Mouse (Mus musculus): ENCODE measurements at regions not wholly inside any gene's neighbourhood (a gene's known extent, or its start where the extent isn't known, plus 50 kb on each side); places are given as distances from the start of the nearest gene placed in this dataset.

- Histone ChIP-seq H3K4me1 (no peaks in the 10 kb centered on the region), H3K36me3 (no peaks in the 10 kb centered on the region), H3K27me3 (replicated peaks) (no peaks in the 10 kb centered on the region), H3K4me3 (replicated peaks) (no peak overlapping the region), H3K4me2 (0 out of 2 replicates have a peak overlapping the region, but pooled peaks have one; percentile 23), H3K27ac (no peak overlapping the region), H3K9me3 (no peaks in the 10 kb centered on the region), H3K9ac (no peak overlapping the region)
- 35% methylated on average over 15 of the region's 15 CpGs for WGBS
- ATAC-seq (ENCODE audit: insufficient read depth, low FRiP score, low read depth), result peak; percentile 53; the same call in 1 of the 2 replicates
These were observed 164.6 kb upstream of the Sox2 start for GRCm38 (mm10) chr3:34485345-34486223.

GRCm38 (mm10) chr3:34483934-34484333 lies 166.3 kb upstream of the Sox2 start:
- WGBS, result 71% methylated on average over 3 of the region's 3 CpGs
- Histone ChIP-seq H3K27ac (no peak overlapping the region), H3K4me3 (replicated peaks) (no peak overlapping the region), H3K4me1 (no peaks in the 10 kb centered on the region), H3K4me2 (no peak overlapping the region), H3K9me3 (no peaks in the 10 kb centered on the region), H3K9ac (no peak overlapping the region), H3K36me3 (no peaks in the 10 kb centered on the region), H3K27me3 (replicated peaks) (no peaks in the 10 kb centered on the region)
- no peak for ATAC-seq (ENCODE audit: insufficient read depth, low FRiP score, low read depth)

- no peak for ATAC-seq (ENCODE audit: insufficient read depth, low FRiP score, low read depth)
- WGBS, result 50% methylated on average over 16 of the region's 16 CpGs
- Histone ChIP-seq H3K9ac (no peak overlapping the region), H3K4me1 (no peaks in the 10 kb centered on the region), H3K9me3 (no peaks in the 10 kb centered on the region), H3K36me3 (no peaks in the 10 kb centered on the region), H3K4me3 (replicated peaks) (no peak overlapping the region), H3K27ac (no peak overlapping the region), H3K4me2 (no peak overlapping the region), H3K27me3 (replicated peaks) (no peaks in the 10 kb centered on the region)
These were observed 168.1 kb upstream of the Sox2 start for GRCm38 (mm10) chr3:34481821-34482713.

- no peak overlapping the region for H3K9ac ChIP-seq
- H3K27me3 ChIP-seq (replicated peaks), result no peaks in the 10 kb centered on the region
- H3K9me3 ChIP-seq, result no peaks in the 10 kb centered on the region
- 50% methylated on average over 3 of the region's 3 CpGs for WGBS
- no peak overlapping the region for H3K27ac ChIP-seq
- no peak overlapping the region for H3K4me3 ChIP-seq (replicated peaks)
- H3K36me3 ChIP-seq, result no peaks in the 10 kb centered on the region
- H3K4me2 ChIP-seq, result no peak overlapping the region
- no peak for ATAC-seq (ENCODE audit: insufficient read depth, low FRiP score, low read depth)
- no peaks in the 10 kb centered on the region for H3K4me1 ChIP-seq
These were observed 168.9 kb upstream of the Sox2 start for GRCm38 (mm10) chr3:34481314-34481713.

GRCm38 (mm10) chr3:34474126-34474525 lies 176.1 kb upstream of the Sox2 start:
- H3K4me2 ChIP-seq, result no peak overlapping the region
- ATAC-seq (ENCODE audit: insufficient read depth, low FRiP score, low read depth), result no peak
- no peaks in the 10 kb centered on the region for H3K9me3 ChIP-seq
- WGBS, result 67% methylated on average over 4 of the region's 4 CpGs
- no peak overlapping the region for H3K4me3 ChIP-seq (replicated peaks)
- H3K27me3 ChIP-seq (replicated peaks), result no peaks in the 10 kb centered on the region
- no peak overlapping the region for H3K27ac ChIP-seq
- H3K36me3 ChIP-seq, result no peaks in the 10 kb centered on the region
- no peaks in the 10 kb centered on the region for H3K4me1 ChIP-seq
- no peak overlapping the region for H3K9ac ChIP-seq

- Histone ChIP-seq H3K4me2 (no peak overlapping the region), H3K27ac (no peak overlapping the region), H3K9ac (no peak overlapping the region), H3K4me3 (replicated peaks) (no peak overlapping the region), H3K9me3 (no peaks in the 10 kb centered on the region), H3K4me1 (no peaks in the 10 kb centered on the region), H3K36me3 (no peaks in the 10 kb centered on the region), H3K27me3 (replicated peaks) (no peaks in the 10 kb centered on the region)
- 75% methylated on average over 5 of the region's 5 CpGs for WGBS
- ATAC-seq (ENCODE audit: insufficient read depth, low FRiP score, low read depth), result no peak
These were observed 179.5 kb upstream of the Sox2 start for GRCm38 (mm10) chr3:34470721-34471120.

GRCm38 (mm10) chr3:34469946-34470345 lies 180.3 kb upstream of the Sox2 start:
- 76% methylated on average over 2 of the region's 2 CpGs for whole genome bisulfite sequencing

GRCm38 (mm10) chr3:34466312-34466711 lies 183.9 kb upstream of the Sox2 start:
- no peaks in the 10 kb centered on the region for H3K27me3 ChIP-seq (replicated peaks)
- no peak overlapping the region for H3K9ac ChIP-seq
- H3K27ac ChIP-seq, result no peak overlapping the region
- H3K9me3 ChIP-seq, result no peaks in the 10 kb centered on the region
- H3K4me1 ChIP-seq, result no peaks in the 10 kb centered on the region
- WGBS, result 62% methylated on average over 4 of the region's 4 CpGs
- H3K4me2 ChIP-seq, result no peak overlapping the region
- no peak for ATAC-seq (ENCODE audit: insufficient read depth, low FRiP score, low read depth)
- no peak overlapping the region for H3K4me3 ChIP-seq (replicated peaks)
- no peaks in the 10 kb centered on the region for H3K36me3 ChIP-seq

More at GRCm38 (mm10) chr3:34469946-34470345, 180.3 kb upstream of the Sox2 start:
- no peaks in the 10 kb centered on the region for H3K36me3 ChIP-seq
- ATAC-seq (ENCODE audit: insufficient read depth, low FRiP score, low read depth), result no peak
- no peaks in the 10 kb centered on the region for H3K4me1 ChIP-seq
- H3K4me2 ChIP-seq, result no peak overlapping the region
- no peak overlapping the region for H3K27ac ChIP-seq
- H3K9ac ChIP-seq, result no peak overlapping the region
- H3K4me3 ChIP-seq (replicated peaks), result no peak overlapping the region
- H3K27me3 ChIP-seq (replicated peaks), result no peaks in the 10 kb centered on the region
- H3K9me3 ChIP-seq, result no peaks in the 10 kb centered on the region

- 81% methylated on average over 17 of the region's 17 CpGs for WGBS
- H3K27me3 ChIP-seq (replicated peaks), result no peaks in the 10 kb centered on the region
These were observed 185.0 kb upstream of the Sox2 start for GRCm38 (mm10) chr3:34465040-34465831.

GRCm38 (mm10) chr3:34458766-34459165 lies 191.4 kb upstream of the Sox2 start:
- WGBS, result 67% methylated on average over 6 of the region's 6 CpGs
- H3K9me3 ChIP-seq, result no peaks in the 10 kb centered on the region
- no peak for ATAC-seq (ENCODE audit: insufficient read depth, low FRiP score, low read depth)
- H3K27ac ChIP-seq, result no peak overlapping the region
- H3K36me3 ChIP-seq, result no peaks in the 10 kb centered on the region
- H3K4me2 ChIP-seq, result no peak overlapping the region
- H3K27me3 ChIP-seq (replicated peaks), result no peaks in the 10 kb centered on the region
- H3K4me1 ChIP-seq, result no peaks in the 10 kb centered on the region
- H3K9ac ChIP-seq, result no peak overlapping the region
- H3K4me3 ChIP-seq (replicated peaks), result no peak overlapping the region

More at GRCm38 (mm10) chr3:34465040-34465831, 185.0 kb upstream of the Sox2 start:
- Histone ChIP-seq H3K36me3 (no peaks in the 10 kb centered on the region), H3K9me3 (no peaks in the 10 kb centered on the region), H3K4me2 (no peak overlapping the region), H3K4me1 (no peaks in the 10 kb centered on the region), H3K4me3 (replicated peaks) (no peak overlapping the region), H3K9ac (no peak overlapping the region), H3K27ac (no peak overlapping the region)
- ATAC-seq (ENCODE audit: insufficient read depth, low FRiP score, low read depth), result no peak

GRCm38 (mm10) chr3:34457821-34458220 lies 192.4 kb upstream of the Sox2 start:
- no peaks in the 10 kb centered on the region for H3K27me3 ChIP-seq (replicated peaks)
- H3K4me2 ChIP-seq, result no peak overlapping the region
- no peaks in the 10 kb centered on the region for H3K9me3 ChIP-seq
- no peak overlapping the region for H3K9ac ChIP-seq
- no peak for ATAC-seq (ENCODE audit: insufficient read depth, low FRiP score, low read depth)
- no peak overlapping the region for H3K27ac ChIP-seq
- no peaks in the 10 kb centered on the region for H3K36me3 ChIP-seq
- H3K4me1 ChIP-seq, result no peaks in the 10 kb centered on the region
- H3K4me3 ChIP-seq (replicated peaks), result no peak overlapping the region
- WGBS, result 96% methylated on average over 1 of the region's 1 CpGs
